Mouse (Mus musculus): ENCODE measurements around the gene Acvr1b. TPM values are rescaled to one million over a fixed set of nuclear protein-coding genes. Genes with fewer than 3 reads are reported as not detected.

Gene Acvr1b
- polyA plus RNA-seq, 1 experiment = 3.8 TPM

GRCm38 (mm10) chr15:101160128-101160527, 13.7 kb upstream of the Acvr1b start:
- Histone ChIP-seq H3K79me2 (ENCODE audit: control insufficient read depth, insufficient read depth) (no peaks in the 10 kb centered on the region), H3ac (ENCODE audit: control insufficient read depth, insufficient read length, low read depth) (no peak overlapping the region), H3K4me3 (ENCODE audit: insufficient read depth, poor library complexity, severe bottlenecking) (no peak overlapping the region), H3K79me3 (ENCODE audit: low read depth) (no peaks in the 10 kb centered on the region), H3K27me3 (ENCODE audit: control insufficient read depth, insufficient read depth, insufficient read length) (peaks cover 50% of the 10 kb centered on the region), H3K36me3 (ENCODE audit: control insufficient read depth, insufficient read depth) (no peaks in the 10 kb centered on the region)
- TF ChIP-seq CTCF (IDR thresholded peaks at IDR 0.05; ENCODE audit: control insufficient read depth, insufficient read depth, insufficient read length) (no peak), MYOD1 (IDR thresholded peaks at IDR 0.05; ENCODE audit: control insufficient read depth, insufficient read length, low read depth) (no peak), MAX (IDR thresholded peaks at IDR 0.05) (no peak), MYOG (IDR thresholded peaks at IDR 0.05; ENCODE audit: control insufficient read depth, extremely low read depth, insufficient read length) (no peak), USF1 (IDR thresholded peaks at IDR 0.05; ENCODE audit: low read depth) (no peak), FOSL1 (IDR thresholded peaks at IDR 0.05; ENCODE audit: insufficient read depth, low read length, poor library complexity, severe bottlenecking) (no peak), CEBPB (IDR thresholded peaks at IDR 0.05; ENCODE audit: low read depth) (no peak)

DNA sequence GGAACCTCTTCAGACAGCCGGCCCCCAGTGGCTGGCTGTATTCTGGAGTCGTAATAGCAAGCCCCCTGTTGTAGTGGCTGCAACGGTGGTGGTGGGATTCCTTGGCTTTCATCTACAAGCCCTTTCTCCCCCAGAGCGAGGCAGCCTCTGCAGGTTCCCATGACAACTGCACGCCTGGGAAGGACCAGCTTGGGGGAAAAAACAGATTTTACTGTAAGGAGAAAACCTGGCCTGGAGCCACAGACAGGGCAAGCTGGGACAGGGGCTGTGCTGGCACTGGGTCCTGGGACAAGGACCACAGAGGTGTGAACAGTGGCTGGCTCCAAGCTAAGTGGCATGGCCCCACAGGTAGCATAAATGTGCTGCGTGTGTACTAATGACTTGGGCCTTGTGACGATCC, 13.3 kb upstream of the Acvr1b start:
- no peak overlapping the region for H3K4me3 ChIP-seq (ENCODE audit: insufficient read depth, poor library complexity, severe bottlenecking)
- H3K79me3 ChIP-seq (ENCODE audit: low read depth) = no peaks in the 10 kb centered on the region
- H3K79me2 ChIP-seq (ENCODE audit: control insufficient read depth, insufficient read depth) = no peaks in the 10 kb centered on the region
- TF ChIP-seq CEBPB (IDR thresholded peaks at IDR 0.05; ENCODE audit: low read depth) (no peak), MYOD1 (IDR thresholded peaks at IDR 0.05; ENCODE audit: control insufficient read depth, insufficient read length, low read depth) (no peak), CTCF (IDR thresholded peaks at IDR 0.05; ENCODE audit: control insufficient read depth, insufficient read depth, insufficient read length) (no peak), MAX (IDR thresholded peaks at IDR 0.05) (no peak), MYOG (IDR thresholded peaks at IDR 0.05; ENCODE audit: control insufficient read depth, extremely low read depth, insufficient read length) (no peak), FOSL1 (IDR thresholded peaks at IDR 0.05; ENCODE audit: insufficient read depth, low read length, poor library complexity, severe bottlenecking) (no peak), USF1 (IDR thresholded peaks at IDR 0.05; ENCODE audit: low read depth) (no peak)
- peaks cover 52% of the 10 kb centered on the region for H3K27me3 ChIP-seq (ENCODE audit: control insufficient read depth, insufficient read depth, insufficient read length)
- H3K36me3 ChIP-seq (ENCODE audit: control insufficient read depth, insufficient read depth) = no peaks in the 10 kb centered on the region
- H3ac ChIP-seq (ENCODE audit: control insufficient read depth, insufficient read length, low read depth) = no peak overlapping the region

- H3K4me3 ChIP-seq (ENCODE audit: insufficient read depth, poor library complexity, severe bottlenecking) = no peak overlapping the region
- H3K79me3 ChIP-seq (ENCODE audit: low read depth) = no peaks in the 10 kb centered on the region
- peaks cover 59% of the 10 kb centered on the region for H3K27me3 ChIP-seq (ENCODE audit: control insufficient read depth, insufficient read depth, insufficient read length)
- H3ac ChIP-seq (ENCODE audit: control insufficient read depth, insufficient read length, low read depth) = no peak overlapping the region
- H3K36me3 ChIP-seq (ENCODE audit: control insufficient read depth, insufficient read depth) = no peaks in the 10 kb centered on the region
- no peaks in the 10 kb centered on the region for H3K79me2 ChIP-seq (ENCODE audit: control insufficient read depth, insufficient read depth)
- TF ChIP-seq MYOD1 (IDR thresholded peaks at IDR 0.05; ENCODE audit: control insufficient read depth, insufficient read length, low read depth) = no peak
- TF ChIP-seq CTCF (IDR thresholded peaks at IDR 0.05; ENCODE audit: control insufficient read depth, insufficient read depth, insufficient read length) = no peak
- no peak for TF ChIP-seq USF1 (IDR thresholded peaks at IDR 0.05; ENCODE audit: low read depth)
- TF ChIP-seq CEBPB (IDR thresholded peaks at IDR 0.05; ENCODE audit: low read depth) = no peak
- no peak for TF ChIP-seq MYOG (IDR thresholded peaks at IDR 0.05; ENCODE audit: control insufficient read depth, extremely low read depth, insufficient read length)
- TF ChIP-seq MAX (IDR thresholded peaks at IDR 0.05) = no peak
- TF ChIP-seq FOSL1 (IDR thresholded peaks at IDR 0.05; ENCODE audit: insufficient read depth, low read length, poor library complexity, severe bottlenecking) = no peak
These were observed 12.3 kb upstream of the Acvr1b start for GRCm38 (mm10) chr15:101161534-101161933.

DNA sequence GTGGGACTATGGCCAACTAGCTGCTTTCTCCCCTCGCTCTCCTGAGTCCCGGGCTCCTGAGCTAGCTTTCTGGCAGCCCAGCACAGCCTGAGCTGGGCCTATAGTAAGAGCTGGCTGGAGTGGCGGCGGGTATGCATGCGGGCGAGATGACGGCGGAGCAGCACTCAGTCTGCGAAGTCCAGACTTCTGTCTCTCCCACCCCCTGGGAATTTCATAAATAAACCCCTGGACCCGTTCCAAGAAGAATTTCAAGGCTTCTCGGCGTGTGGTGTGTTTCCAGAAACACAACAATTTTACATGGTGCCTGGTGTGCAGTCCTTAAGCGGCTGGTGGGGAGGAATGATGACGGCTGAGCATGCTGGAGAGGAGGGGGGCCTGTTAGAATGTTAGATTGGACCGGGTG, 10.8 kb upstream of the Acvr1b start:
- H3ac ChIP-seq (ENCODE audit: control insufficient read depth, insufficient read length, low read depth) = no peak overlapping the region
- no peaks in the 10 kb centered on the region for H3K79me2 ChIP-seq (ENCODE audit: control insufficient read depth, insufficient read depth)
- no peak overlapping the region for H3K4me3 ChIP-seq (ENCODE audit: insufficient read depth, poor library complexity, severe bottlenecking)
- TF ChIP-seq MYOG (IDR thresholded peaks at IDR 0.05; ENCODE audit: control insufficient read depth, extremely low read depth, insufficient read length) (no peak), MYOD1 (IDR thresholded peaks at IDR 0.05; ENCODE audit: control insufficient read depth, insufficient read length, low read depth) (no peak), MAX (IDR thresholded peaks at IDR 0.05) (no peak), USF1 (IDR thresholded peaks at IDR 0.05; ENCODE audit: low read depth) (no peak), FOSL1 (IDR thresholded peaks at IDR 0.05; ENCODE audit: insufficient read depth, low read length, poor library complexity, severe bottlenecking) (no peak), CTCF (IDR thresholded peaks at IDR 0.05; ENCODE audit: control insufficient read depth, insufficient read depth, insufficient read length) (no peak), CEBPB (IDR thresholded peaks at IDR 0.05; ENCODE audit: low read depth) (no peak)
- no peaks in the 10 kb centered on the region for H3K36me3 ChIP-seq (ENCODE audit: control insufficient read depth, insufficient read depth)
- peaks cover 66% of the 10 kb centered on the region for H3K27me3 ChIP-seq (ENCODE audit: control insufficient read depth, insufficient read depth, insufficient read length)
- no peaks in the 10 kb centered on the region for H3K79me3 ChIP-seq (ENCODE audit: low read depth)

GRCm38 (mm10) chr15:101163854-101164253, 10.0 kb upstream of the Acvr1b start:
- Histone ChIP-seq H3ac (ENCODE audit: control insufficient read depth, insufficient read length, low read depth) (no peak overlapping the region), H3K4me3 (ENCODE audit: insufficient read depth, poor library complexity, severe bottlenecking) (no peak overlapping the region), H3K79me2 (ENCODE audit: control insufficient read depth, insufficient read depth) (no peaks in the 10 kb centered on the region), H3K27me3 (ENCODE audit: control insufficient read depth, insufficient read depth, insufficient read length) (peaks cover 67% of the 10 kb centered on the region), H3K36me3 (ENCODE audit: control insufficient read depth, insufficient read depth) (no peaks in the 10 kb centered on the region), H3K79me3 (ENCODE audit: low read depth) (no peaks in the 10 kb centered on the region)
- TF ChIP-seq FOSL1 (IDR thresholded peaks at IDR 0.05; ENCODE audit: insufficient read depth, low read length, poor library complexity, severe bottlenecking) (no peak), CEBPB (IDR thresholded peaks at IDR 0.05; ENCODE audit: low read depth) (no peak), MYOG (IDR thresholded peaks at IDR 0.05; ENCODE audit: control insufficient read depth, extremely low read depth, insufficient read length) (no peak), MAX (IDR thresholded peaks at IDR 0.05) (no peak), CTCF (IDR thresholded peaks at IDR 0.05; ENCODE audit: control insufficient read depth, insufficient read depth, insufficient read length) (no peak), USF1 (IDR thresholded peaks at IDR 0.05; ENCODE audit: low read depth) (no peak), MYOD1 (IDR thresholded peaks at IDR 0.05; ENCODE audit: control insufficient read depth, insufficient read length, low read depth) (no peak)

DNA sequence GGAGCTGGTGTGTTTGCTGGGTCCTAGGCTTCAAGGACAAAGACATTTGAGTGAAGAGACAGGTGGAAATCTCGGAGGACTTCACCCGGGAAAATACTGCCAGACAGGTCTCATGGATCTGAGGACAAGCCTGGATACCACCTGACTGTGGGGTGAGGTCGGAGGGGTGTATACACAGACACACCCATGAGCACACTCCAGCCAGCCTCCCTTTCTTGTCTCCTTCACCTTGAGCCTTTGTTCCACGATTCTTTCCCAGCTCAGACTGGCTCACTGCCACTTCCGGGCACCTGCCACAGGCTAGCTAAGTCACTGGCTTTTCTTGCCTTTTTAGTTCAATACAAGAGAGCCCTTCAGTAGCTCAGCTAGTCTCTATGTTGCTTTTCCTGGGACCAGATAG, 9.6 kb upstream of the Acvr1b start:
- Histone ChIP-seq H3ac (ENCODE audit: control insufficient read depth, insufficient read length, low read depth) (no peak overlapping the region), H3K36me3 (ENCODE audit: control insufficient read depth, insufficient read depth) (no peaks in the 10 kb centered on the region), H3K79me3 (ENCODE audit: low read depth) (no peaks in the 10 kb centered on the region), H3K79me2 (ENCODE audit: control insufficient read depth, insufficient read depth) (no peaks in the 10 kb centered on the region), H3K27me3 (ENCODE audit: control insufficient read depth, insufficient read depth, insufficient read length) (peaks cover 67% of the 10 kb centered on the region), H3K4me3 (ENCODE audit: insufficient read depth, poor library complexity, severe bottlenecking) (no peak overlapping the region)
- TF ChIP-seq MYOG (IDR thresholded peaks at IDR 0.05; ENCODE audit: control insufficient read depth, extremely low read depth, insufficient read length) = no peak
- no peak for TF ChIP-seq MAX (IDR thresholded peaks at IDR 0.05)
- TF ChIP-seq CTCF (IDR thresholded peaks at IDR 0.05; ENCODE audit: control insufficient read depth, insufficient read depth, insufficient read length) = no peak
- TF ChIP-seq CEBPB (IDR thresholded peaks at IDR 0.05; ENCODE audit: low read depth) = no peak
- no peak for TF ChIP-seq USF1 (IDR thresholded peaks at IDR 0.05; ENCODE audit: low read depth)
- no peak for TF ChIP-seq MYOD1 (IDR thresholded peaks at IDR 0.05; ENCODE audit: control insufficient read depth, insufficient read length, low read depth)
- TF ChIP-seq FOSL1 (IDR thresholded peaks at IDR 0.05; ENCODE audit: insufficient read depth, low read length, poor library complexity, severe bottlenecking) = no peak

All from C2C12 (cell line).